Mouse (Mus musculus) stomach, postnatal 0 days (tissue): ENCODE results near the gene Stk10.

Experiments
- CTCF ChIP-seq: IDR thresholded peaks from 2 replicates; pipeline ENCODE4 v1.5.1; 2016; ENCODE audit warnings: antibody characterized with exemption, low read depth, mild to moderate bottlenecking, moderate library complexity
- EP300 ChIP-seq: optimal IDR thresholded peaks from 2 replicates; pipeline ENCODE3; 2016; ENCODE audit warnings: antibody characterized with exemption

GRCm38 (mm10) chr11:32666983-32667382 lies 133.9 kb downstream of the Stk10 start:
- TF ChIP-seq CTCF, result no peak
- no peak for TF ChIP-seq EP300
